Mouse (Mus musculus) thymus, postnatal 25 days (tissue): ENCODE results near the gene Bahd1.

ENCODE experiments used
- DNase-seq: peaks from one replicate; pipeline ENCODE4 v3.0.0; 2022

Bahd1 gene

GRCm38 (mm10) chr2:118899981-118900825, at the start of gene Bahd1:
Bahd1 (plus strand) TSS chr2:118900377.
- DNase-seq = no peak

GRCm38 (mm10) chr2:118851756-118852155, 48.4 kb upstream of the Bahd1 start:
- DNase-seq = no peak

- DNase-seq = peak; percentile 88
These were observed 38.5 kb upstream of the Bahd1 start, which contains the start of gene Ivd for GRCm38 (mm10) chr2:118861454-118862339. Ivd (plus strand) TSS chr2:118861954.

GRCm38 (mm10) chr2:118862340-118862675, 37.9 kb upstream of the Bahd1 start:
- no peak for DNase-seq

- DNase-seq = no peak
These were observed 29.6 kb upstream of the Bahd1 start for GRCm38 (mm10) chr2:118870601-118871000.

DNA sequence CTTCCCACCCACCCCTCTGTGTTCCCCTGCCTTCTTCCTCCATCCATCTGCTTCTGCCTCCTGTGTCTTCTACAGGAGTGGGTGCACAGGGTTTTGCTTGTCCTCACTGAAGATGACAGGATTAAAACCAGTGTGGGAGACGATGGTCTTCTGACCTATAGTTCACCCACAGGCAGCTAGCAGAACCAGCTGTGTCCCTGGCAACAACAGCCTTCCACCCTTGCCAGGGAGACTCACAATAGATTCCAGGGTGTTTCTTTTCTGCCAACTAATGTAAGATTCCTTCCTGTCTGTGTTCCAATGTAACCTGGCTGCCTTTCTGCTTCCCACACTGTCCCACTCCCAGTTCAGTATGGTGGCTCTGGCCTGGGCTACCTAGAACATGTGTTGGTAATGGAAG, 29.1 kb upstream of the Bahd1 start:
- no peak for DNase-seq

GRCm38 (mm10) chr2:118873018-118873417, 27.2 kb upstream of the Bahd1 start:
- DNase-seq = no peak

DNA sequence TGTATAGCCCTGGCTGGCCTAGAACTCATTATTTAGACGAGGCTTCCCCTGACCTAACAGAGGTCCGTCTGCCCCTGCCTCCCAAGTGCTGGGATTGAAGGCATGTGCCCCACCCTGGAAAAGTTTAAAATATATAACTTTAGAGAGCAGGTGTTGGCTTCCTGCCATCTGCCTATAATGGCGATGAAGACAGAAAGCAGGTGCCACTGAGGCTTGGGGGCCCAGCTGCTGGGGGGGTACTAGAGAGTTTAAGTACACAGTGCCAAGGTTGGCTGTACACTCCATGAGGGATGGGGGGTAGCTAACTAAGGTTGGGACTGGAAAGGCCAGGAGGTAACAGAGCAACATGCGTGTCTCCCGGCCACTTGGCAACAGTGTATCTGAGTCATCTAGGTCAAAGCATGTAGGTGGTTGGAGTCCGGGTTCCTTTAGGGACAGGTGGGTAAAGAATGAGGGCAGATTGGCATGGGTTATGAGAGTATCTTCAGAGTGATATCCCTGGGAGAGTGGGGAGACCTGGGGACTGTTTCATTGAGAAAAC, 26.2 kb upstream of the Bahd1 start:
- DNase-seq = no peak

DNA sequence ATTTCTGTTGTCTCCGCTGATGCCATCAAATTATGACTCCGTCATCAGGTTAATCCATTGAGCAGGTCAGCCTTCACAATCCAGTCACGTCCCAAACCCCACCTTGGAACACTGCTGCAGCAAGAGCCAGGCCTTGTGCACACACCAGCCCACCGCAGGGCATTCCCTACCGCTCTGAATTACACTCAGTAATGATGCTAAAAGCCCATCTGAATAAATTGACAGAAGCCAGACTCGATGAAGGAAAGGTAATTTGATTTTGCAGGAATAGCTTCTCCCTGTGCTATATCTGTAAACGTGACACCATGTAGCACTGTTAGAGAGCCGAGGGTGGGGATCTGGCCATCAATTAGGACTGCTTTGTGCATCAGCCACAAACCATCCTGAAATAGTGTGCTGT, 24.9 kb upstream of the Bahd1 start:
- DNase-seq = no peak

DNA sequence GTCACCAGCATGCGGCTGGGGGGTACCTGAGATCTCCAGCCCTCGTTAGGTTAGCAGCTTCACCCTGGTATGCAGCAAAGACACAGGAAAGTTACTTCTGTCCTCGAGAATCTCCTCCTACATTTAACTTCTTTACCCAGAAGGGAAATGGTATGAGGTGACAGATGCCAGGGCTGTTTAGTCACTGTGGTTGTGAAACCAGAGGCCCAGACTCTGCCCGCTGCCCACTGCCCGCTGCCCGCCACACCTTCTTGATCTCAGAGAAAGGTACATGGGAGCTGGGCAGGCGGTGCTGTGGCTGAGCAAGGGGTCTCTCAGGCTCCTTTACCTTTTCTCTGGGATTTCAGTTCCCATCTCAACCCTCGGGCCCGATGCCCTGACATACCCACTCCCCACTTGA, 23.7 kb upstream of the Bahd1 start:
- DNase-seq = no peak

- no peak for DNase-seq
These were observed 19.2 kb upstream of the Bahd1 start for GRCm38 (mm10) chr2:118881019-118881418.

GRCm38 (mm10) chr2:118881956-118882355, 18.2 kb upstream of the Bahd1 start:
- DNase-seq = no peak

DNA sequence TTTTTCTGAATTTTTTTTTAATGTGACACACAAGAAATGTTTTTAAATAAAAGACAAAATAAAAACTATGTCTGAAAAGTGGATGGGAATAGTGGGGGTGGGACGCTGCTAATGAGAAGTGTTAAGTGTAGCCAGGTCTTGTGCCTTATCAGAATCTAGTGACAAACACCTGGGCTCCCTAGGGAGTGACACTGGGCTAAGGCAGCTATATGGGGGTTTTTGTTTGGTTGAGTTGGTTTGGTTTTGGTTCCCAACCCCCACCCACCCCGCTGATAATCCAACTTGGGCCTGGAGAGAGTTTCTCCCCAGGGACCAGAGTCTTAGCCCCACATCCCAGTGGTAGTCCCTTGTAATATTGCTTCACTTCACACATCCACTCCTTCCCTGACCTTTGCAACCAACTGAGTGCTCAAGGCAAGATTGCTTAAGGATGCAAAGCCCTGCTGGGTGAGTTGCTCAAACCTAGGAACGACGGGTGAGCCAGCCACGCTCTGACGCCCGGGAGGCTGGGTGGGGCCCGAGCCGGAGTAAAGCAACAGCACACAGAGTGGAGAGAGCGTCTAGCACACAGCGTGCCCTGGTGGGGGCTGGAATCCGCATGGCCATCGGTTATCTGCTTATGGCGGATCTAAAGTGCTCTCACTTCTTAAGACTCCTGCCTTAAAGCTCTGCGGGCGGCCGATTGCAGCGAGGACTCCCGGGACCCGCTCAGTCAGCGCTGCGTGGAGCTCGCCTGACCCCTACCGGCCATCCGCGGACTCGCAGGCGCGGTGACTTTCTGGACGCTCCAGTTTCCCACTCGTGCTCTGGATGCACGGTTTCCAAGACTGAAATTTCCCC, 17.1 kb upstream of the Bahd1 start:
- peak; percentile 87 for DNase-seq

DNA sequence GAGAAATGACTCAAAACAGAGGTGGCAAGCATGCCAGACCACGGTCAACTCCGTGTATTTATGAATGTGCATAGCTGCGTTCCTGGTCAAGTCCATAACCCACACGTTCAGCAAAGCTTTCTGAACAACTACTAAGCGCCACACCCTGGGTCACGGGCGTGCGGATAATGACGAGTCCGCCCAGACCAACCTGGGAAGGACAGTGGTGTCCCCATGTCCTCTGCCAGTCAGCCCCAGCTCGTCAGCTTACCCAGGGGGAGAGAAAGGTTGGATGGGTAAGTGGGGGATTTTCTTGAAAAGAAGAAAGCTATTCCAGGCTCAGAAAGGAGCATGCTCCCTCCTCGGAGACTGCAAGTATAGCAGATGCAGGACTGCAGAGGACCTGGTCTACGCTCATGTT, 12.7 kb upstream of the Bahd1 start:
- no peak for DNase-seq

GRCm38 (mm10) chr2:118887845-118888548, 12.2 kb upstream of the Bahd1 start:
- DNase-seq = no peak

DNA sequence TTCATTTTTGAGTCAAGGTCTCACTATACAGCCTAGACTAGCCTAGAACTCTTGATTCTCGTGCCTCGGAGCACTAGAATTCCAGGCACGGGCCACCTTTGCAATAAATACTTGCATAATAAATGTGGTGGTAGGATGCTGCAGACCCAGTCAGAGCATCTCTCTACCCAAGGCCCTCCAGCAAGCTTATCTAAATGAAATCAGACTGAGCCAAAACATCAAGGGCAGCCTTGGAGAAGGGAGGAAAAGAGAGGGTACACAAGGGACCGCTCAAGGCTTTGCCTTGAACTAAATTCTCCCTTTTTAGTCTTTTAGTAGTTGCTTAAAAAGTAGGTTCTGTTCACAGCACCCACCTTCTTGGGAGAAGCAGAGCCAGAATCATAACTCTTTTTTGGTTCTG, 9.0 kb upstream of the Bahd1 start:
- DNase-seq = no peak

- DNase-seq = peak; percentile 69
These were observed 3.9 kb upstream of the Bahd1 start for GRCm38 (mm10) chr2:118895990-118896913.

GRCm38 (mm10) chr2:118896914-118897291, 3.3 kb upstream of the Bahd1 start:
- no peak for DNase-seq

DNA sequence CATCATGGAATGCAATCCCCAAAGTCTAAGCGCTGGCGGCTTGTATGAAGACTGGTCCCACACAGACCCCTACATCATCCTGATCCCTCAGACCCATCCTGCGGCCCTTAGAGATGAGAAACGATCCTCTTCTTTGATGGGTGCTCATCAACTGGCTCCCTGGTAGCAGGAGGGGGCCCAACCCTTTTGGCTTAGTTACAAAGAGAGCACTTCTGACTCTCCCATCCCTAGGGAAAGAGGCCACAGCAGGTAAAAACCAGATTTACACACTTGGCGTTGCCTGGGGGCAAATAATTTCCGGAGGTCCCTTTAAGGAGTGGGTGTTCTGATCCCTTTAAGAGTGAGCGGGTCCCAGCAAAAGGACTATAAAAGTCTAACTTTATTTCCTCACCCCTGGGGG, 2.8 kb upstream of the Bahd1 start:
- no peak for DNase-seq

DNA sequence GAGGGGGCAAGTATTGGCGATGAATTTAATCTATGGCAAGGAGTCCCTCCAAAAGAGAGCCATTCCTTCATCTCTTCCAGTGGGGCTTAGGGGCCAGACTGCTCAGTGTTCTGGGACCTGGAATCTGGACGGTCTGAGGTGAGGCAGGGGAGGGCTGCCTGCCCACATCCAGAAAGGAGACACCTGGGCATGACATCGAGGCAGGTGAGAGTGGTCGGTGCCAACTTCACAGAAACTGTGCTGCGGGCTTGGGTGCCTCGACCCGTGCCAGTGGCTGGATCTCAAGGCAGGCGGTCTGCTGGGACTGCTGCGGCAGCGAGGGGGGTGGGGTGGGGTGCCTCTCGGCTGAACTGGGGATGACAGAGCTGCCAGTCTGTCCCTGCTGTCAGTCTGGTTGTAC, 2.4 kb upstream of the Bahd1 start:
- no peak for DNase-seq

- DNase-seq = no peak
These were observed 1.4 kb upstream of the Bahd1 start for GRCm38 (mm10) chr2:118898771-118899170.
